Mouse (Mus musculus) CH12.LX (cell line): ENCODE measurements around the gene Bach2.

ENCODE experiments used
- CTCF ChIP-seq, 2 experiments: IDR thresholded peaks in 1 of 2; conservative IDR thresholded peaks in 1 of 2; 2 replicates each; pipeline ENCODE4 v1.5.1; 2011 to 2012; ENCODE audit warnings: low read depth in 2 of 2, low read length in 2 of 2, improper control_type of control experiment in 1 of 2, inconsistent platforms in 1 of 2, mild to moderate bottlenecking in 1 of 2, moderate library complexity in 1 of 2
- EP300 ChIP-seq: IDR thresholded peaks from 2 replicates; pipeline ENCODE4 v1.6.1; 2011; ENCODE audit warnings: low read length, improper control_type of control experiment
- GABPA ChIP-seq: IDR thresholded peaks from 2 replicates; pipeline ENCODE4 v1.6.1; 2012; ENCODE audit warnings: low read depth, low read length, improper control_type of control experiment, inconsistent platforms; ENCODE audit not compliant: insufficient replicate concordance
- MAX ChIP-seq: IDR thresholded peaks from 2 replicates; pipeline ENCODE4 v1.6.1; 2011; ENCODE audit warnings: low read length, improper control_type of control experiment
- MXI1 ChIP-seq: IDR thresholded peaks from 2 replicates; pipeline ENCODE4 v1.6.1; 2011; ENCODE audit warnings: mild to moderate bottlenecking, low read depth, low read length, improper control_type of control experiment

DNA sequence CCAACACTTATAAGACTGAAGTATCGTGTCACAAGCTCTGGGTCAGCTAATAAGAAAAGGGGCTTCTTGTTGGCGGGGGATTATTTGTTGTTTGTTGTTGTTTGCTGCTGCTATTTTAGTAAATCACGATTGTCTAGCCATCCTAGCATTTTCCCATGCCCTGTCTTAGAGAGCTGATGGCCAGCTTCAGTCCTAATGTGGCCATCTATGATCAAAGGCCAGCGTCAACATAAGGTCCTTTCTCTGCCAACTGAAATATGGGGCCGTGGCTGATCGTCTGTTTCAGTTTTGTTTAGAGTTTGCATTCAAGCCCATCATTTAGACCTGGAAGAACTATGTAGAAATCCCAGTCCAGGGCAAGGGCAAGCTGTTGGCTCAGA, 282.7 kb downstream of the Bach2 start:
- TF ChIP-seq CTCF (conservative IDR thresholded peaks at IDR 0.05 in 1 of 2, IDR thresholded peaks at IDR 0.05 in 1 of 2; ENCODE audit: low read depth in 2 of 2, low read length in 2 of 2) = no peak
- TF ChIP-seq GABPA = no peak
- TF ChIP-seq MXI1 = no peak
- no peak for TF ChIP-seq EP300
- no peak for TF ChIP-seq MAX
